In the genomic region with DNA sequence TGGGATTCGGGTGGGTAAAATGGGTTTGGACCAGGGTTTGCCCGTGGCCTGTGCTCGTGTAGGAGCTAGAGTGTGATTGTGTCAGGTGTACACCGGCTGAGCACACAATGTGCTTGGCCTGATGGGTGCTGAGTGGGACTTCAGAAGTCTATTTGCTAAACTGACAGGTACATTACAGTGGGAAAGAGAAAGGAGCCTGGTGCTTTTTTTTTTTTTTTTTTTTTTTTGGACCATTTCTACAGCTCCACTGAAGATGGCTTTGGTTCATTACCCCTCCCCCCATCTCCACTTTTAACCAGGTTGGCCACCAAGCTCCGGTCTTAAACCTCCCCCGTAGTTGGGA, we compare ENCODE assay signal across 8 mouse cellular contexts. TPM values are rescaled to one million over a fixed set of nuclear protein-coding genes. Genes with fewer than 3 reads are reported as not detected.
DNase-seq lines count a peak whose midpoint lies in the region; ATAC-seq and TF ChIP-seq lines count a peak whose summit lies in the region.

No protein-coding gene starts in this region.

- intact Hi-C loops in heart, postnatal 25 days (cut with DNase I), result loop anchor here (2.0 to 10.0 kb wide), 4 partner anchors 47 to 350 kb away; a partner anchor contains a TSS

- peak overlapping the region; percentile 96 for H3K4me3 ChIP-seq in heart, embryonic 10.5 days
- peak overlapping the region; percentile 71 for H3K4me3 ChIP-seq in C2C12 (ENCODE audit: insufficient read depth, poor library complexity, severe bottlenecking)
- peak overlapping the region; percentile 92 for H3K4me3 ChIP-seq in embryonic facial prominence, embryonic 13.5 days
- peak overlapping the region; percentile 87 for H3K4me3 ChIP-seq in limb, embryonic 11.5 days (ENCODE audit: low read depth, low read length)
- H3K4me3 ChIP-seq in small intestine, adult 2 months (ENCODE audit: low read depth, low read length), result peak overlapping the region; percentile 76

- H3K27ac ChIP-seq in heart, embryonic 10.5 days, result peak overlapping the region; percentile 100
- no peak overlapping the region for H3K27ac ChIP-seq in embryonic facial prominence, embryonic 13.5 days
- no peak overlapping the region; the same call in 1 of the 2 replicates for H3K27ac ChIP-seq in limb, embryonic 11.5 days (replicated peaks; ENCODE audit: low read depth, low read length)
- no peak overlapping the region; the same call in 1 of the 2 replicates for H3K27ac ChIP-seq in small intestine, adult 2 months (ENCODE audit: insufficient read depth, low read depth, low read length)

- TF ChIP-seq POLR2A in small intestine, adult 2 months (IDR thresholded peaks at IDR 0.05; ENCODE audit: low read depth, low read length), result no peak

- ATAC-seq in embryonic facial prominence, embryonic 13.5 days (ENCODE audit: insufficient number of reproducible peaks, insufficient read depth, low FRiP score, low TSS enrichment, low read depth), result no peak
- no peak for ATAC-seq in limb, embryonic 11.5 days (ENCODE audit: insufficient number of reproducible peaks, low FRiP score, low TSS enrichment, low read depth)

- H3K9me3 ChIP-seq in heart, embryonic 10.5 days, result no peaks in the 10 kb centered on the region
- H3K9me3 ChIP-seq in embryonic facial prominence, embryonic 13.5 days, result no peaks in the 10 kb centered on the region
- H3K9me3 ChIP-seq in limb, embryonic 11.5 days (ENCODE audit: control insufficient read depth, low read length), result no peaks in the 10 kb centered on the region

- TF ChIP-seq CTCF in C2C12 (IDR thresholded peaks at IDR 0.05; ENCODE audit: control insufficient read depth, insufficient read depth, insufficient read length), result no peak
- TF ChIP-seq CTCF in small intestine, adult 2 months (IDR thresholded peaks at IDR 0.05; ENCODE audit: extremely low read depth, insufficient read length, insufficient replicate concordance, low read depth, low read length), result no peak

- H3K27me3 ChIP-seq in heart, embryonic 10.5 days (ENCODE audit: insufficient read depth, poor library complexity, severe bottlenecking), result no peaks in the 10 kb centered on the region
- no peaks in the 10 kb centered on the region for H3K27me3 ChIP-seq in C2C12 (ENCODE audit: control insufficient read depth, insufficient read depth, insufficient read length)
- H3K27me3 ChIP-seq in embryonic facial prominence, embryonic 13.5 days, result no peaks in the 10 kb centered on the region
- no peaks in the 10 kb centered on the region for H3K27me3 ChIP-seq in limb, embryonic 11.5 days (ENCODE audit: control insufficient read depth, insufficient read depth, low read length)
- no peaks in the 10 kb centered on the region for H3K27me3 ChIP-seq in small intestine, adult 2 months (ENCODE audit: control insufficient read depth, insufficient read depth, low read length)

- H3K4me1 ChIP-seq in heart, embryonic 10.5 days, result peaks cover 32% of the 10 kb centered on the region
- H3K4me1 ChIP-seq in embryonic facial prominence, embryonic 13.5 days, result peaks cover 32% of the 10 kb centered on the region
- peaks cover 14% of the 10 kb centered on the region for H3K4me1 ChIP-seq in limb, embryonic 11.5 days (ENCODE audit: control insufficient read depth, insufficient read depth, low read length)
- peaks cover 20% of the 10 kb centered on the region; the same call in 1 of the 2 replicates for H3K4me1 ChIP-seq in small intestine, adult 2 months (ENCODE audit: control insufficient read depth, insufficient read depth, insufficient read length, low read length)

- H3K79me3 ChIP-seq in C2C12 (ENCODE audit: low read depth), result peaks cover 54% of the 10 kb centered on the region

- peak overlapping the region; percentile 95 for H3K9ac ChIP-seq in embryonic facial prominence, embryonic 13.5 days
- peak overlapping the region; percentile 97 for H3K9ac ChIP-seq in limb, embryonic 11.5 days (ENCODE audit: low read length)

- H3K4me2 ChIP-seq in embryonic facial prominence, embryonic 13.5 days, result peak overlapping the region; percentile 80
- H3K4me2 ChIP-seq in limb, embryonic 11.5 days (ENCODE audit: low read depth, severe bottlenecking), result peak overlapping the region; percentile 57

- peak overlapping the region; percentile 54 for H3ac ChIP-seq in C2C12 (ENCODE audit: control insufficient read depth, insufficient read length, low read depth)

- WGBS in heart, embryonic 10.5 days, result 30% methylated on average over 6 of the region's 6 CpGs
- 41% methylated on average over 6 of the region's 6 CpGs for WGBS in embryonic facial prominence, embryonic 13.5 days
- 28% methylated on average over 6 of the region's 6 CpGs for whole genome bisulfite sequencing in limb, embryonic 11.5 days
- WGBS in small intestine, adult 2 months, result 7% methylated on average over 6 of the region's 6 CpGs

- H3K36me3 ChIP-seq in heart, embryonic 10.5 days, result 0 out of 2 replicates have a peak, but pooled peaks cover 3% of the 10 kb centered on the region
- H3K36me3 ChIP-seq in C2C12 (ENCODE audit: control insufficient read depth, insufficient read depth), result no peaks in the 10 kb centered on the region
- no peaks in the 10 kb centered on the region; the same call in 1 of the 2 replicates for H3K36me3 ChIP-seq in embryonic facial prominence, embryonic 13.5 days
- H3K36me3 ChIP-seq in limb, embryonic 11.5 days (ENCODE audit: control insufficient read depth, insufficient read depth, low read length), result no peaks in the 10 kb centered on the region
- H3K36me3 ChIP-seq in small intestine, adult 2 months (ENCODE audit: control insufficient read depth, insufficient read depth, low read length), result no peaks in the 10 kb centered on the region

- DNase-seq in heart, embryonic 10.5 days (ENCODE audit: low spot score), result no peak
- no peak for DNase-seq in heart, postnatal 25 days (ENCODE audit: low spot score)
- DNase-seq in limb, embryonic 11.5 days (ENCODE audit: low spot score), result no peak
- no peak for DNase-seq in urinary bladder, adult 2 months (ENCODE audit: low spot score)
- DNase-seq in spleen, adult 18-20 months, result no peak

- H3K79me2 ChIP-seq in C2C12 (ENCODE audit: control insufficient read depth, insufficient read depth), result peaks cover 81% of the 10 kb centered on the region

TF ChIP-seq in C2C12, 6 proteins besides CTCF, POLR2A, EP300 and RAD21:
- TF ChIP-seq USF1 (IDR thresholded peaks at IDR 0.05; ENCODE audit: low read depth), result no peak
- no peak for TF ChIP-seq FOSL1 (IDR thresholded peaks at IDR 0.05; ENCODE audit: insufficient read depth, low read length, poor library complexity, severe bottlenecking)

RNA-seq across cellular contexts. Expression of a gene that starts 1.2 kb away (rescaled TPM):
- polyA plus RNA-seq in heart, embryonic 10.5 days (2016; fragmentation: Nextera tagmentation; extraction: Ambion mirVana), result 14.8 and 15.1 TPM in 2 replicates
- 10 to 100 TPM; 13.8 to 15.7 TPM for total RNA-seq in heart, postnatal 25 days (2021)
- polyA plus RNA-seq in C2C12 (2012; fragmentation: generic; extraction: Trizol), result 10.0 TPM
- polyA plus RNA-seq in embryonic facial prominence, embryonic 13.5 days (2015; fragmentation: Nextera tagmentation; extraction: Ambion mirVana), result 12.3 and 12.5 TPM in 2 replicates
- 15.3 and 17.8 TPM in 2 replicates for polyA plus RNA-seq in limb, embryonic 11.5 days (2014; fragmentation: Nextera tagmentation; extraction: Ambion mirVana)
- polyA plus RNA-seq in small intestine, adult 2 months (2012; rRNA removed), result 13.4 and 21.8 TPM in 2 replicates
- 15.1 and 16.7 TPM in 2 replicates for polyA plus RNA-seq in urinary bladder, adult 2 months (2012; rRNA removed)

RNA-seq across cellular contexts. Expression of a gene that starts 47.1 kb away (rescaled TPM):
- 167 and 206 TPM in 2 replicates for polyA plus RNA-seq in heart, embryonic 10.5 days (2016; fragmentation: Nextera tagmentation; extraction: Ambion mirVana)
- total RNA-seq in heart, postnatal 25 days (2021), result 10 to 100 TPM; 47.8 to 59.0 TPM
- 112 TPM for polyA plus RNA-seq in C2C12 (2012; fragmentation: generic; extraction: Trizol)
- 212 and 227 TPM in 2 replicates for polyA plus RNA-seq in embryonic facial prominence, embryonic 13.5 days (2015; fragmentation: Nextera tagmentation; extraction: Ambion mirVana)
- polyA plus RNA-seq in limb, embryonic 11.5 days (2014; fragmentation: Nextera tagmentation; extraction: Ambion mirVana), result 189 and 191 TPM in 2 replicates
- 16.7 and 32.0 TPM in 2 replicates for polyA plus RNA-seq in small intestine, adult 2 months (2012; rRNA removed)
- 105 and 113 TPM in 2 replicates for polyA plus RNA-seq in urinary bladder, adult 2 months (2012; rRNA removed)
